Mouse (Mus musculus): ENCODE measurements around the gene Bcl2l14. TPM values are rescaled to one million over a fixed set of nuclear protein-coding genes. Genes with fewer than 3 reads are reported as not detected.

The Bcl2l14 gene
- total RNA-seq (2021) (not detected), polyA plus RNA-seq (2012; rRNA removed) (not detected in 2 replicates)
- long read RNA-seq, result 0 reads

GRCm38 (mm10) chr6:134396018-134396417 lies at the start of gene Bcl2l14:
TSS of gene Bcl2l14 (plus strand) at chr6:134396318.
- no peak for DNase-seq

DNA sequence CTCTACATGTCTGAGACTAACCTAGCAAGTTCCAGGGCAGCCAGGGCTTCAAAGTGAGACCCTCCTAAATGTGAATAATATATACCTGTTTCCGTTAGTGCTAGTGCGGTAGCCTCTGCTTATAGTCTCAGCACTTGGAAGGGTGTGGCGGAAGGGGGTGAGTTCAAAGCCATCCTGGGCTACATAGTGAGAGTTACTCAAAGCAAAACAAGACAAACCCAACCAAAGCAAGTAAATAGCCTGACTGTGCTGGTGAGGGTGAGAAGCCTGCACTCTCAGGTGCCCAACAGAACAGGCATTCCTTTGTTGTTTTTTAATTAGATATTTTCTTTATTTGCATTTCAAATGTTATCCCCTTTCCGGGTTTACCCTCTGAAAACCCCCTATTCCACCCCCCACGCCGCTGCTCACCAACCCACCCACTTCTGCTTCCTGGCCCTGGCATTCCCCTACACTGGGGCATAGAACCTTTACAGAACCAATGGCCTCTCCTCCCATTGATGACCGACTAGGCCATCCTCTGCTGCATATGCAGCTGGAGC lies 47.5 kb upstream of the Bcl2l14 start:
- no peak for DNase-seq

DNA sequence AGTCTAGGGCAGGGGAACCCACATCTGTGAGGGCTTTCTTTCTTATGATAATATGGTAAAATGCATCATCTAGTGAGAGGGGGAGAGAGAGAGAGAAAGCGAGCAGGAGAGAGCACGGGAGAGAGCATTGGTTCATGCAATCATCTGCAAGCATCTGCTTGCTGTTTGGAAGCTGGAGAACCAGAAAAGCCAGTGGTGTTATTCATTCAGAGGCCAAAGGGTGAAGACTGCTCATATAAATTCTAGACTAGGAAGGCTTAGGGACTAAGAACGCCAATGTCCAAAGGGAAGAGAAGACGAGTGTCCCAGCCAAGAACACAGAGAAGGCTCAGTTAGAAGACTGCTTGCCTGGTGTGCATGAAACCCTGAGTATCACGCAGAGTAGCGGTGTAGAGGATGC lies 43.2 kb upstream of the Bcl2l14 start:
- DNase-seq, result no peak

DNA sequence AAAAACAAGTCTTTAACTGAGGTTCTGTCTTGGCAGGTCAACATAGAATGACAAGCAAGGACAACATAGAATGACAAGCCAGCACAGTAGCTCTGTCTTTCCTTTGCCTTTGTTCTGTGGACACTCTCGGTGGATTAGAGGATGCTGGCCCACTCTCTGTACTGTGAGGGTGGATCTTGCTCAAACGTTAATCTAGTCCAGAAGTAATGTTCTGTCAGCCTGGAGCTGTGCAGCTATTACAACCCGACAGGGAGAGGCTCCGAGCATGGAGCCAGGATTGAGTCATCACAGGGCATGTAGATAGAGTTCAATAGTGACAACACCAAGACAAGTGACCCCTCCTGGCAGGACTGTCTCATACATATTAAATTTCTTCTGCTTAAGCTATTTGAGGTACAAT lies 42.4 kb upstream of the Bcl2l14 start:
- peak; percentile 51 for DNase-seq

DNA sequence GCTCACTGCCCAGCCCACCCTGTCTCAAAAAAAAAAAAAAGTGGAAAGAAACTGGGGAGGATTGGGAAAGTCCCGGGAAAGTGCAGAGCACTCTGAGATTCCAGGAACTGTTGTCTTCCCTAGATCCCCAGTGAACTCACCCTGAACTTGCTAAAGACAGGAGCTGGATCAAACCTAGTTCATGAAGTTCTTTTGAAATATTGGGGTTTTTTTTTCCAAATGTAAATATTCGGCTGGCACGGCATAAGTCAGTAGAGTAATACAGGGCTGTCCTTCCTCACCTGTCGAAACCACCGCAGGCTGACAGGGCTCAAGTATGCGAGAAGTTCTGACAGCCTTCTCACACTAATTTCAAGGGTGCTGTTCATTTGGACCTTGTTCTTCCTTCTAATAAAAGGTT lies 38.5 kb upstream of the Bcl2l14 start:
- DNase-seq, result no peak

- DNase-seq, result no peak
Observed at GRCm38 (mm10) chr6:134360079-134360478, 36.0 kb upstream of the Bcl2l14 start.

GRCm38 (mm10) chr6:134364644-134365043 lies 31.5 kb upstream of the Bcl2l14 start:
- no peak for DNase-seq

GRCm38 (mm10) chr6:134365952-134366351 lies 30.2 kb upstream of the Bcl2l14 start:
- peak; percentile 33 for DNase-seq

DNA sequence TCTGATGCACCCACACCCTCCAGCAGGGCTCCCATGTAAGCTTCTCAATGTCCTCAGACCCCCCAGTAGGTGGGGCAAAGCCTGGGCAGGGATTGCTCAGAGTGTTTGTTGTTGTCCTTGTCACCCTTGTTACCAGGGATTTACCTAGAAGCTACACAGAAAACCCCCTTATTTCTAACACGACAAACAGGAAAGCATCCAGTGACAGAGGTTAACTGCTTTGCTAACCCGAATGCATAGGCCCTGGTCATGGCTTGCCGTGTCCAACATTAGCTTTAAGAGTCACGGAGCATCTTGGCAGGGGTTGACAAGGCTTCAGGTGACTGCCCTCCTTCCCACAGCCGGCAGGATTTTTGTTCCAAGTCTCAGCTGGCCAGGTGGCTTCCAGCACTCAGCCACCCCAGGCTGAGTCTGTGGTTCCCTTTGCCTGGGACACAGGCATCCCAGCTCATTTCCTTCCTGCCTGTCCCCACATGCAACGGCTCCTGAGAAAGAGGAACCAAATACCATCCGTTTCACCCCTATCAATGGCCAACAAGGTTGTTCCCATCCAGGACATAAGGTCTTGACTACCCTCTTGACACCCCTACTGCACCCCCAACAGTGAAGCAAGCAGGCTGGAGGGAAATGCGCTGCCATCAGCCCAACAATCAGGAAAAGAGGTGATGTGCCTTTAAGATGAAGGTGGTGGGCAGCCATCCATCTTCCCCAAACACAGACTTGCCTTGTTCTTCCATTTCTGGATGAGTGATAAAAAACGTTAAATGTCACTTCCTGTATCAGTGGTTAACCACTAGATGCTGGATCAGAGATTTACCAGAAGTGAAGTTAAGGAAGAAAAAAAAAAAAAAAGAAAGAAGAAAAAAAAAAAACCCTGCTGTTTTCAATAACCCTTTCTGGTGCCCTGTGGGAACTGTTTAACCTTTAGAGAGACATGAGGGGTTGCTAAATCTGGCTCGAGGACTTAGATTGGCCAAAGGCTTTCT lies 29.5 kb upstream of the Bcl2l14 start:
- DNase-seq, result no peak

DNA sequence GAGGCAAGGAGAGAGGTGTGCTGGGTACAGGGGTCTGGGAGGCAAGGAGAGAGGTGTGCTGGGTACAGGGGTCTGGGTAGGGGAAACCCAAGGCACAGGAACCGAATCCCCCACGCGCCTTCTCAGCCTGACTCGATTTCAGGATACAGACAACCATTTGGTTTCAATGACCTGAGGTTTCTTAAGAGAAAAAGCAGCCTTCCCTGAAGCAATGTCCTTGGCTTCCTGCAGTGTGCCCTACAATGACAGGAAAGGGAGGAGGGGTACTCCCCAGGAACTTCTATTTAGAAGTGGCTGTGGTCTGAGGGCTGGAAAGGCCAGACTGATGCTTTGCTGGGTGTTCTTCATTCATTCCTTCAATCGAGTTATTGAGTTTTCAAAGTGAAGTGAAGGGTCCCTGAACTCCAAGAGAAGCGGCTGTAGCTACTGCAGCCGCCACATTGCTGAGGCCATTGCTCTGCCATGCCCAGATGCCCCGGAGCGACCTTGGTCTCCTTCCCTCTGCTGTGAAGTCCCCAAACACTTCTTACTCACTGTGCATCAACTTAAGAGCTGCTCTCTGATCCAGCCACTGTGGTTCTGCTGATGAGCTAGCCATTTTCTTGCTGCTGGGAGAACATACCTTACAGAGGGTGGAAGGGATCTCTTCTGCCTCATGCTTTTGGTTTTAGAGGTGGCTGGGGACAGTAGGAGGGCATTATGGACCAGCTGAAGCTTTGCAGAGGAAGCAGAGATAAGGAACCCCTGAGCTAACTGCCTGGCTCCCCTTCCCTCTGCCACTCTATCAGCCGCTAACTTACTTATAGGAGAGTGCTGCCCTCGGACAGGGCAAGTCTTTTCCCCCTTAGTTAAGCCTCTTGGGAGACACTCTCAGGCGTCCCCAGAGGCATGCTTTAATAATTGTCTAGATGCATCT lies 28.5 kb upstream of the Bcl2l14 start:
- DNase-seq, result peak; percentile 18

- no peak for DNase-seq
Observed at GRCm38 (mm10) chr6:134372946-134373345, 23.2 kb upstream of the Bcl2l14 start.

- peak; percentile 38 for DNase-seq
Observed at GRCm38 (mm10) chr6:134377201-134377600, 18.9 kb upstream of the Bcl2l14 start.

DNA sequence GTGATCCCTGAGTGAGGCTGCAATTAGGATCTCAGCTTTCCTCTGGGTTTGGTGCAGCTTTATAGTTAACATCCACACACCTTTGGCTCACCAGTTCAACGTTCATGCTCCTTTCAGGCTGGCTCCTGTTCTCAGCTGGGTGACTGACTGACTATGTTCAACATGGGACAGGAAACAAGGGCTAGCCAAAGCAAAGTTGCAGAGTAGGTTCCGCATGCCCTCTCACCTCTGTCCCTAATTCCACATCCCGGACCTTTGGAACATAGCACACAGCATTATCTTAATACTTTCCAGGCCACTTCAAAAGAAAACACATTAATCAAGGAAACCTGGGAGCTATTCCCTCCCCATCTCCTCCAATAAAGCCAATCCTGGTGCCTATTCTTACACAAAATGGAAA lies 18.3 kb upstream of the Bcl2l14 start:
- no peak for DNase-seq

DNA sequence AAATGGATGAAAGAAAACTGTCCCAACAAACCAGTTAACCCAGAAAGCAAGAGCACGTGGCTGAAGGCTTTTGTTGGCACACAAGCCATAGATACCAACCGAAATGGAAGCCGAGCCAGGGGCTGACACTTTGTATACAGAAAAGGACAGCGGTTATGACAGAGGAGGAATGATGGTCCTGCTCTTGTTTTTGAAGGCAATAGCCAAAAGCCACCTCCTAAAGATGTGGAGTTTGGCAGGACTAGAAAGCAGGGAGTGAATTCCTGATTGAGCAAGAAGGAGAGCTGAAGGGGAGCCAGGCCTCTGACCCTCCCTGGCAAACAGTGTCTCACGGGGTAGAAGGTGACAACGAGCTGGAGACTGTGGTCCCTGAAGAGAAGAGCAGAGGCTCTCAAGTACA lies 14.7 kb upstream of the Bcl2l14 start:
- DNase-seq, result no peak

- DNase-seq, result no peak
Observed at GRCm38 (mm10) chr6:134385931-134386330, 10.2 kb upstream of the Bcl2l14 start.

DNA sequence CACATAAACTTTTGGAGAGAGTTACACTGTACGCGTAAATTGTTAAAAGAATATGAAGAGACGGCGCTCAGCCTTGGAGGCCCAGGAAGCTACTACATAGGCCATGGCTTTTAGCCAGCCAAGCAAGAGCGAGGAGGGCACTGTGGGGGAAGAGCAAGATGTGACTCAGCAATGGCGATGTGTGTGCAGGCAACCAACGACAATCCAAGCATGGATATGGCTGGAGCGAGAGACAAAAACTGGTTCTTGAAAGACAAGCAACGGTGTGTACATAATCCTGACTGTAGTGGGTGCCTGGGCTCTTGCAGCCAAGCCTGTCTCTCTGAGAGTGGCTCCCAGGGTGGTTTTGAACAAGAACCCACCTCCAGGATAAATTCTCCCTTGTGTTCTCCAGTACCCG lies 8.7 kb upstream of the Bcl2l14 start:
- DNase-seq, result peak; percentile 56

DNA sequence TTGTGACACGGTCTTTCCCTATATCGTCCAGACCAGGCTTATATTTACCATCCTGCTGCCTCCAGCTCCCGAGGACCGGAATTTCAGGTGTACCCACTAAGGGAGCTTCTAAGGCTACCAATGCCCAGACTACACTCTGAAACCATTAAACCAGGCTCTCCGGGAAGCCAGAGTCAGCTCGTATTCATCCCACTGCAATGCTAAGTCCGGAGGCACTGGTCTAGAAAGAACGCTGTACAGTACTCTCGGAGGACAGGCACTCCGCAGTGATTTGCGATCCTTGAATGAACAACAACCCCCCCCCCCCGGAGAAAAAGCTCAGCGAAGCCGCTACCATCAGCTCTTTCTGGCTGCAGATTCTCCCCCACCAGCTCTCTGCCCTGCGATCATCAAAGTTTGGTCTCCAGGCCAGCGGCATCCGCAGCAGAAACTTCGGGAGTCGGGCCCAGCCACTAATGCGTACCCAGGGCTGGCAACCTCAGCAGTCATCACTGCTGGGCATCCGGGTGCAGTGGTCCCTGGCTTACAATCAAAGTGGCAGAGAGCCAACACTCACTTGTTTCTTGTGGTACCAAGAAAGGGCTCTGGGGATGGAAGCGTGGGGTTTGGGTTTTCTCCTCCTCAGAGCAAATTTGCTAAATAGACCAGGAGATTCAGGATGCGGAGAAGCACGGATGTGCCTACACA lies 7.6 kb upstream of the Bcl2l14 start:
- DNase-seq, result no peak

- peak; percentile 65 for DNase-seq
Observed at GRCm38 (mm10) chr6:134389248-134389891, 6.7 kb upstream of the Bcl2l14 start.

DNA sequence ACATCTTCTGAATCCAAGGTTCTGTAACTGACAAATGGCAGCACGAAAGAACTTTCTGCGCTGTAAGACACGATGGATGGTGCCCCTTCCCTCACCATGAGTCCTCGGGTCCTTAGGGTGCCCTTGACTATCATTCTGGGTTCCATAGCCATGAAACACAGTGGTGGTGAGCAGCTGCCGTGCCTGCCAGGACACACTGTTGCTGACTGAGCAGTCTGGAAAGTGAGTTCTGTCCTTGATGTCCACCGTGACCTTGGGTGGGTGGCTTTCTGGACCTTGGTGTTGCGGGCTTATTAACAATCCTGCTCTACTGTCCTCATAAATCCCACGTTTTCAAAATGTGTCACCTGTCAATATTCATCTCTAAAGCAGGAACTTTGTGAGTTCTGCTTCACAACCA lies 6.2 kb upstream of the Bcl2l14 start:
- DNase-seq, result no peak

DNA sequence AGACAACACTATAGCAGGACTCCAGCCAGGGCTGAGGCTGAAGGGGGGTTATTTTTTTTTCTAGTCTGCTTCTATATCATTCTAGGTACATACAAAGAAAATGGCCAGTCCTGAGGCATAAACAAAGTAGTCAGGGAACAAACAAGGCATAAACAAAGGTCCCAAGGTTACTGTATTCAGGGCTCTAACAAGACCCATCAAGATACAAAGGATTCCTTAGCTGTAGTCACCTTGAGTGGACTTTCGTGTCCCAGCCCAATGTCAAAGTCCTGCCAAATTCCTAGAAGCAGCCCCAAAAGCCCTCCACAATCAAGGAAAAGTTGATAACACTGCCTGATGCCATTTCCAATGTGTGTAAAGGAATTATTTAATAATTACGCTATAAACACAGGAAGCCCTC lies 5.3 kb upstream of the Bcl2l14 start:
- no peak for DNase-seq

Data from adrenal gland, adult 2 months (tissue).